Mouse (Mus musculus) thymus, postnatal 36 days (tissue): ENCODE measurements around the gene Gm5741.

Experiments
- DNase-seq, 2 experiments: peaks; one replicate each; pipeline ENCODE4 v3.0.0; 2022; ENCODE audit warnings: mixed read lengths in 2 of 2

Gene Gm5741

DNA sequence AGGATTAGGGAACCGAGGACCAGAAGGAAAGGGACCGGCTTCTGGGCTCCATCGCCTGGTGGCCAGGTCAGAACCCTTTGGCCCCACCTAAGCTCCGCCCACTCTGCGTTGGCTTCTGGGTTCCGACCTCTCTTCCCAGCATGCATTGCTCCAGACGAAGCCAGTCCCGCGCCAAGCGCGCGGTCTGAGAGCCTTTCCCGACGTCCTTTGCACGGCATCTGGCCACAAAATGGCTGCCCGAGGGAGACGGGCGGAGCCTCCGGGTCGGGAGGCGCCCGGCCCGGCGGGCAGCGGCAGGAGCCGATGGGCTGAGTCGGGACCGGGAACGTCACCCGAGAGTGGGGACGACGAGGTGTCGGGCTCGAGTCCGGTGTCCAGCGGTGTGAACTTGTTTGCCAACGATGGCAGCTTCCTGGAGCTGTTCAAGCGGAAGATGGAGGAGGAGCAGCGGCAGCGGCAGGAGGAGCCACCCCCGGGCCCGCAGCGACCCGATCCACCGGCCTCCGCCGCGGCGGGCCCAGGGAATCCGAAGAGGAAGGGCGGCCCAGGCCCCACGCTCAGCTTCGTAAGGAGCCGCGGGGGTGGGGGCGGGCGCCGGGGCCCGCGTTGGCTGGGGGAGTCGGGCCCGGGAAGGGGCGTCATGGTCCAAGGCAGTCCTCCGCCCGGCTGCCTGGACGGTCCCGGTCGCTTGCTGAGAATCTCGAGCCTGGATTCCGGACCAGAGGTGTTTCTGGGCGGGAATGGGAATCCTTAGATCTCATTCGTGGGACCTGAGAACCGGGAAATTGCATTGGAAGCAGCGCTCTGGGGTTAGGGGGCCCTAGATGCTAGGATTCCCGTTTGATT, 40.9 kb downstream of the Gm5741 start, which contains the start of gene Trir:
Gene Trir (plus strand): TSS at position 154 of the 846 bp plus-strand sequence.
- DNase-seq = peak; percentile 93 to 94

DNA sequence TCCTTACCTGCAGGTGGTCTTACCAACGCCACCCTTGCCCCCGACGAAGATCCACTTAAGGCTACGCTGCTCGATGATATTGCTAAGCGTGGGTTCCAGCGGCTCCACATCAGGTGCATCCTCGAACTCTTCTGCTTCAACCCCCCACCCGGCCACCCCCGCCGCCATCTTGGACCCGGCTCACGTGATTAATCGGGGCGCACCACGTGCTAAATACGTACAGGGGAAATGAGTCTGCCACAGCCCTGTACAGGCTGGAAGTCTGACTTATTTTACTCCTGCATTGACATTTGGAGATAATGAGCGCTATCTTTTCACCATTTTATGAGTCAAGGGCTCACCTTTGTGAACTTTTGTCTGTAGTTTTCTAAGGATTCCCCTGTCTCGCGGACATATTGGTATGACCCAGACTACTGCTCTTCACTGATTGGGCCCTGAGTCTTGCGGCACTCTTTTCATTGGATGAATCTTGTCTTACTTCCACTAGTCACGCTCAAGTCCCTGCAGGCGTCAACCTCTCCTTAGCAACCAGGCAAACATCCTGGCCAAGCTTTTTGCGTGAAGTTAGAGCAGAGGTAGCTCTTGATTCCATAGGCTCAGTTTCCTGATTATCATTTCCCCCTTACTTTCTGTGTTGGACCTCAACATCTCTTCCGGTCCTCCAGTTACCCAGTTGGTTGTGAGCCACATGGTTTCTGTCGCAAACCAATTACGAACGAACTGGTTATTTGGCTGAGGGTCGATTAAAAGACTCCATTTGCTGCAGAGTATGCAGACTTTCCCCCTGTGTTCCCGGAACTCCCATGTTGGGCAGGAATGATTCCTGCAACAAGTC, 42.5 kb downstream of the Gm5741 start, which contains the start of gene Asna1:
Gene Asna1 (minus strand): TSS at position 184 of the 835 bp plus-strand sequence.
- peak; percentile 76 to 78 for DNase-seq

DNA sequence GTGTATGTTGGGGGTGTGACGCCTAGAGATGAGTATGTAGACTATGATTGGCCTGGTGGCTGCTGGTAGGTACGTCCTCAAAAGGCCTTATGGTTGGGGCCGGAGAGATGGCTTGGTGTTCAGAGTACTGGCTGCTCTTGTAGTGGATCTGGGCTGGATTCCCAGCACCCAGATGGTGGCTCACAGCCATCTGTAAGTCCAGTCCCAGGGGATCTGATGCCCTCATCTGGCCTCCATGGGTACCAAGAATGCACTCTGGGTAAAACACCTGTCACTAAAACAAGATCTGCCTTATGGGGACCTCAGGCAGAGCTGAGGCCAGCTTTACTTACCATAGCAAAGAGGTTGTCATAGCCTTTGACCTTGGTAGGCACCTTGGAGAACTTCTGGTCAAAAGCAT, 43.9 kb downstream of the Gm5741 start:
- DNase-seq = no peak

DNA sequence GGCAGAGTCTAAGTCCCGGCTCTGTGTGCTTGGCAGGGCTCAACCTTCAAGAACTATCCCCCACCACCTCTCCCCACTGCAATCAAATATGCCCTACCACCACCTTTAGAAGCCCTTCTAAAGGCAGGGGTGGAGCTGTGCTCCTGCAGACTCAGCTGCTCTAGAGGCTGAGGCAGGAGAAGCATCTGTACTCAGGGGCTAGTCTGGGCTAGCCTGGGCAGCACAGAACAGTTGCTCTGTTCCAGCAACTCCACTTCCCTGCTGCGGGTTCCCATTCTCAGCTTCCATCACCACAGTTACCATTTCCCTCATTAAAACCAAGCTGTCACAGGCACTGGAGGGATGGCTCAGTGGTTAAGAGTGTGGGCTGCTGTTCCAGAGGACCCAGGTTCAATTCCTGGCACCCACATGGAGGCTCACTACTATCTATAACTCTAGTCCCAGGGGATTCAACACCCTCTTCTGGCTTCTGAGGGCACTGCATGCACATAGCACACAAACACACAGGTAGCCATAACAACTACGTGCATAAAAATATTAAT, 46.2 kb downstream of the Gm5741 start:
- DNase-seq = no peak
